Mouse (Mus musculus) fibroblast of lung, adult 2 months (primary cell): Measurements from ENCODE around the gene Mapk1.
A peak's percentile ranks its signal among the peaks of the same experiment; 100 is the strongest.
"Not testable (repeated sequence)": the region's sequence is repeated elsewhere in the genome, so short reads cannot be mapped to it uniquely, and the experiment has no call there.

Experiments used
- DNase-seq: peaks from one replicate; pipeline ENCODE4 v3.0.0-alpha.2; 2011; ENCODE audit warnings: low read depth

The Mapk1 gene

DNA sequence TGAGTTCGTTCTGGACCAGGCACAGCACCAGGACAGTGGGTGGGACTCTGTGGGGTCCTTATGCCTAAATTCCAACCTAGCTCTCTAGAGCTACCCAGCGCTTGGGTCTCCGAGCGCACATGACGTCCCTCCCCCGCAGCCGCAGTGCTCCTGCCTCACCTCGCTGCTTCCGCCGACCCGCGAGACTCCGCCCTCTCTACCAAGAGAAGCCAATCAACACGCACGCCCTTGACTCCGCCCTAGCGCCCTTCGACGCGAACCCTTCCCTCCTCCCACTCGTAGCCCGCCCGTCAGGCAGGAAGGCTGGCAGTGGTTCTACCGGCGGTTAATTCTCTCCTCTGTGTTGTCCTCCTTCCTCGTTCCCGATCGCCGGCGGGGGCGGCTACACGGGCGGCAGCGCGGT is at the start of gene Mapk1:
Gene Mapk1 (plus strand): TSS at position 252 of the 403 bp plus-strand sequence.
- peak; percentile 90 for DNase-seq

DNA sequence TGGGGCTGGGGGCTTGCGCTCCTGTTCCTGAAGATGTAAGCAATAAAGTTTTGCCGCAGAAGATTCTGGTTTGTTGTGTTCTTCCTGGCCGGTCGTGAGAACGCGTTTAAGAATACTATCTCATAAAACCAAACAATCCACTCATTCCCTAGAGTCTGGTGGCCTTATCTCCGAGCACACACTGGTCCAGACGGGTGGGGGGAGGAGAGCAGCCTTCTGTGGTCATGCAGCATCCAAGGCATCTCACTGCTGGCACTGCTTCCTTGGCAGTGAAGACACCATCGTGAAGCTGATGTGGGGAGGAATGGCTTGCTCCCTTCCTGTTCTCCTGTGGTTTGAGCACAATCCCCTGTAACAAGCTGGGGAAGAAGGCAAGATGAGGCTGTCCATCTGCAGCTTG is 43.6 kb upstream of the Mapk1 start:
- no peak for DNase-seq

DNA sequence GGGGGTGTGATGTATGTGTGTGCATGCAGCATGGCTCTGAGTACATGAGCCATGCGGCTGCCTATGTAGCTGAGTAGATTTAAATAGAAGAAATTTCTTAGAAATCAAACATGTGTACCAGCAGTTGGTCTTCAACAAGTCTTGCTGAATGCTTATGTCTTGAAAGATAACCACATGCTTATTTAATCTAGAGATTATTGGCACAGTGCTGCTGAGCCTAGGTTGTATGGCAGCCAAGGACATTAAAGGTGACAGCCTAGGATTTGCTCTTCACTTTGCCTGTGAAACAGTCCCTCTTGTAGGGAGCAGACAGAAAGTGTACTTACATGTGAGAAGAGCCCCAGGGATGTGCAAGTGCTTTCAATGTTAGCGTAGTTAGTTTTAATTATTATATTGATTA is 42.1 kb upstream of the Mapk1 start:
- DNase-seq, result no peak

DNA sequence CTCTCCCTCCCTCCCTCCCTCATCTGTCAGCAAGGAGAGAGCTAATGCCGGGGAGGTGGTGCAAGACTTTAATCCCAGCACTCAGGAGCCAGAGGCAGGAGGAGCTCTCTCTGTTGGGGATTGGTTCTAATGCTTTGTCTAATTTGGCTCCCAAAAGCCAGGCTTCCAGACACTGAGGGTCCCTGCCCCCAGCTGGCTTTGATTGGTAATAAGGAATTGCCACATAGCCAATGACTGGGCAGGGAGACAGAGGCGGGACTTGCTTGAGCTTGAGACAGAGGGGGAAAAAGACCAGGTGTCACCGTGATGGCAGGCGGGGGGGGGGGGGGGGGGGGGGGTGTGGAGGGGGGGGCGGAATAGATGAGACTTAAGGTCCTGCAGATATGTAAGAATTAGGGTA is 24.6 kb upstream of the Mapk1 start:
- DNase-seq, result no peak

DNA sequence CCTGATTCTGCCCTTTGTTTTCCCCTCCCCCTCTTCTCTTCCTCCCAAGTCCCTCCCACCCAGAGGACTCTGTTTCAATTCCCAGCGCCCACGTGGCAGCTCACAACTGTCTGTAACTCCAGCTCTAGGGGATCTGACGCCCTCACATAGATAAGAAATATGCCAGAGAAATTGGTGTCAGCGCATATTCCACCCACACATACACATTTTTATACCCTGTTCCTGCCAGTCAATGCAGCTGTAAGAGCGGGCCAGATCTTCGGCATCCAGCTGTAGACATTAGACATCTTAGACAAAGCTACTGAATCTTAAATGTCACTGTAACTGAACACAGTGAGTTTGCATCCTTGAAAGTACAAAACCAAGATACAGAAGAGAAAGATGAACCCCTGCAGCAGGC is 23.3 kb upstream of the Mapk1 start:
- no peak for DNase-seq

DNA sequence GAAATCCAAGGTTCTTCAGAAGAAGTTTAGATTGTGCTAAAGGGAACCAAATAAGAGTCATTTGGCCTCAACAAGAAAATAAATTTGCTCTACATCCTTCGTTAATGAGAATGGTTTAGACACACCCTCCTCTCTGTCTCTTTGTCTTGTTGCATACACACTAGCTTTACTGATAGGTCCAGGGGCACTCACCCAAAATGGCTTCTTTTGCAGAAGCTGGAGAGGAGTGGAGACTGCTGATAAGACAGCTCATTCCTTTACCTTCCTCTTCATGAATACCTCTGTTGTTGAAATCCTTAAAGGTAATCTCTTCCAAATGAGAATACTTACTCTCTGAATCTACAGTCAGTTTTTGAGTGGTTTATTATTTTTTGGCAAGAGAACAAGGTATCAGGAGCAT is 18.0 kb upstream of the Mapk1 start:
- no peak for DNase-seq

DNA sequence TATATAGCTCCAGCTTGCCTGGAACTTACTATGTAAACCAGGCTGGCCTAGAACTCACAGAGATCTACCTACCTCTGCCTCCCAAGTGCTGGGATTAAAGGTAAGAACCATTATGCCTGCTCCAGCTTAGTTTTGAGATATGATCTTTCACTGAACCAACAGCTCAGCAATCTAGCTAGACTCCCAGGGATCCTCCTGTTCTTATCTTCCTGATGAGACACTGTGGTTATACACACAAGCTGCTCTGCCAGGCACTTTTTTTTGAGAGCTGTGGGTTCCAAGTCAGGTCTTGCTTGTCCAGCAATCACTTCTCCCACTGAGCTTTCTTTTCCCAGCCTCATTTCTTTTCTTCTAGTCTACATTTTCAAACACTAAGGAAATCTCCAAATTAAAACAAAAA is 16.9 kb upstream of the Mapk1 start:
- no peak for DNase-seq

DNA sequence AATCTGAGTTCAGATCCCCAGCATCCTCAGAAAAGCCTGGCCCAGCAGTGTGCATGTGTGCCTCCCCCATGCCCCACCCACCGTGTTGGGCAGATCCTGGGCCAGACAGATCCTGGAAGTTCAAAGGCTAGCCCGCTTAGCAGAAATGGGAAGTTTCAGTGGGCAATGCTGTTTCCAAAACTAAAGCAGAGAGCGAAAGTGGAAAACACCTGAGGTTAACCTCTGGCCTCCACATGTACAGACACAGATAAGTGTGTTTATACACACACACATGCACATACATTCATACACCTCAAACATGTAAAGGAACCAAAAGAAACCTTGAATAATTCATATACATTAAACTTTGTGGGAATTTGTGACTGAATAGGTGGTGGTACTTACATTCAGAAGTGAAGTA is 5.1 kb upstream of the Mapk1 start:
- no peak for DNase-seq

DNA sequence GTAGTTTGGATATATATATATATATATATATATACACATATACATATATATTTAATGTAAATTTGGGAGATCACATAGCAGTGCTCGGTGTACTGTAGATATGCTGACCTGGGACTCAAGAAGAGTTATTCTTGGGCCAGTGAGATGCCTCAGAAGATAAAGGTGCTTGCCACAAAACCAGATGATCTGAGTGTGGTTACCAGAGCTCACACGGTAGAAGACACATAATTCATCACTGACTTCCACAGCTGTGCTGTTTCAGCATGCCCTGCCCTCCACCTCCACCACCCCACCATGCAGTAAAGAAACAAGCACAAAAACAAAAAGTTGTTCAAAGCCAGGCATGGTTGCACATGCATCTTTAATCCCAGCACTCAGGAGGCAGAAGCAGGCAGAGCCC is 4.4 kb upstream of the Mapk1 start:
- DNase-seq, result no peak

DNA sequence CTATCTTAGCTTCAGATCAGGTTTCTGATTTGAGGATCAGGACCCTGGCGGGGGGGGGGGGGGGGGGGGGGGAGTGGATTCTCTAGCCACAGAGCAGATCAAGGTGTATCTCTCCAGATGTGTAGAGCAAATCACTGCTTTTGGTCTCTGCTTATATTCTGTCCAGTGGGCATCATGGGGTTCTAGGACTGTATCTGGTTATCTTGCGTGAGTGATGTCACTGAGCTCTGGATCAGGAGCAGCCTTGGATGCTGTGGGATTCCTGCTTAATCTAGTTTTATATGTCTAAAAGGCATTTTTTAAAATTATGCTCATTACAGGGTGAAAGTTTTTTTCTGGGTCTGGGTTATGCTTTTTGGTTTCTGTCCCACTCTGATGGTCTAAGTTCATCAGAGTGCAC is 546 bp upstream of the Mapk1 start:
- no peak for DNase-seq

DNA sequence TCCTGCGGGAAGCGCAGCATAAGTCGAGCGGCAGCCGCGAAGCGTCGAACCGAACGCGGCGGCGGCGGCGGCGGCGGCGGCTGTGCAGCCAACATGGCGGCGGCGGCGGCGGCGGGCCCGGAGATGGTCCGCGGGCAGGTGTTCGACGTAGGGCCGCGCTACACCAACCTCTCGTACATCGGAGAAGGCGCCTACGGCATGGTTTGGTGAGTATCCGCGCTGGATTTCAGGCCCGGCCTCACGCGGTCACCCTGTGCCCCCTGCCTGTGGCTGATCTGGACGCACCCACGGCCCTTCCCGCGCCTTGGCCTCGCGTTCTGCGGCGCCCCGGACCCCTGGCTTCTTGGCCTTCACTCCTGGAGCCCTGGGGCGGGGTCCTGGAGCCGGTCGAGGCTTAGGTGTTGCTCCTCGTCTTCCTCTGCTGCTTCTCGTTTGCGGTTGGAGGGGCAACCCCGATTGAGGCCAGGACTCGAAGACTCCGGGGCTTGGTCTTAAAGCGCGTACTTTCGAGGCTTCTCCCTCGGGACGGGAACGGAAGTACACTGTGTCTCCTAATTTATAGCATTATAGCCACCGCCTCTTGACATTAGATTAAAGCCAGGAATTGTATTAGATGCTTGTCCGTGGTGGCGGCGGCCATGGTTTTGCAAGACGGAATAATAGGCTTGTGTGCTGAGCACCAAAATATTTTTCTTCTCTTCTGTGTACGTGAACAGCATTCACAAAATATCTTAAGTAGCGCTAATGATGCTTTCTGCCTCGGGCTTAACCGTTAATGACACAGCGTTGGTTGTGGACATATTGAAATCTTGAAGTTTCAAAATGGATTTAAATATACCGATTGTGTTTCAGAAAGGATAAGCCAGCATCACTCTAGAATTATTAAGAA is 596 bp downstream of the Mapk1 start:
- no peak for DNase-seq

DNA sequence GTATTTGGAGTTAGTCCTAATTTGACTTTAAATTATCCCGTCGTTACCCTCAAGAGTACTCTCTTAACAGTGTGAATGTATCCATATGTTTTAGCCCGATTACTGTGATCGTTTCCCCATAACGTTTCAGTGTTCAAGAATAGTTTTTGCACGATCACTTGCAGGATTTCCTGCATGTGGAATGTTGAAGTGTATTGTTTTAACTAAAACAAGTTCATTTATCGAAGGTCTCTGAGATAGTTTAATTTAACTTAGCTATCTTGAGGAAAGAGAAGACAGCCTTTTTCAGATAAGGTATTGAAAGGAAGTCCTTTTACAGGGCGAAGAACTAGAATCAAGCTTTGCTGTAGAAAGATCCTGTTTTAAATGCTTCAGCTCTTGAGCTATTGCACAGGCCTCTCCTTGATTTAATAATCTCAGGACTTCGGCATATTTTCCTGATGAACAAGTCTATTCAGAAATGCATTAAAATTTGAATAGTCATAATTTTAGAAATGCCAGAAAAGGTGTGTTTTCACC is 1.3 kb downstream of the Mapk1 start:
- DNase-seq, result no peak

DNA sequence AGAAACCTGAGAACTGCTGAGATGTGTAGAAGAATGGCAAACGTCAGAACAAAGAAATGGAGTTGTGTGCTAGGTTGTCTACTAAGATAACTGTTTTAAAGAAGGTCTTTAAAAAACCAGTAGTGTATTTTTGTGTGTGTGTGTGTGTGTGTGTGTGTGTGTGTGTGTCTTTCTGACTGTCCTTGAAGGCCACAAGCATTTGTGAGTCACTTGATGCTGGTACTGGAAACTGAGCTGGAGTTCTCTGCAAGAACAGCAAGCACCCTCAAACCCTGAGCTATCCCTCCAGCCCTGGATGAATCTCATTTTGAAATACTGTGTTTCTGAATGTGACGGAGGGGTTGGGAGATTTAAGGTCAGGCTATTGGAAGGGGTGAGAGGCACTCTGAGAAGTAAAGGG is 4.1 kb downstream of the Mapk1 start:
- no peak for DNase-seq

DNA sequence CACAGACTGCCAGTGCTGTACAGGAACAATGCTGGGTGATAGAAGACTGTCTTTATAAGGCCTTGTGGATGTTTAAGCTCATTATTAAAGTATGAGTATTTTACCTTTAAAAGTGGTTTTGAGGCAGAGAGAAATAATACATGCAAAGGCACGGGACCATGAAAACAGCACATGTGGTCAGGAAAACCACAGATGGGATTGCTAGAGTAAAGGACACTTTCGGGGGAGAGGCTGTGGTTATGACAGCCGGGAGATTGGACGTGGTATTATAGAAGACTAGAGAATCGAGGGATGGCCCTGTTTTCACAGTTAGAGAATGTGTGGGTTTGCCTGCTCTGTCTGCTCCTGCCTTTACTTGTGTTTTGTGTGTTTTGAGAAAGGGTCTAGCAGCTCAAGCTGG is 5.7 kb downstream of the Mapk1 start:
- DNase-seq, result no peak

DNA sequence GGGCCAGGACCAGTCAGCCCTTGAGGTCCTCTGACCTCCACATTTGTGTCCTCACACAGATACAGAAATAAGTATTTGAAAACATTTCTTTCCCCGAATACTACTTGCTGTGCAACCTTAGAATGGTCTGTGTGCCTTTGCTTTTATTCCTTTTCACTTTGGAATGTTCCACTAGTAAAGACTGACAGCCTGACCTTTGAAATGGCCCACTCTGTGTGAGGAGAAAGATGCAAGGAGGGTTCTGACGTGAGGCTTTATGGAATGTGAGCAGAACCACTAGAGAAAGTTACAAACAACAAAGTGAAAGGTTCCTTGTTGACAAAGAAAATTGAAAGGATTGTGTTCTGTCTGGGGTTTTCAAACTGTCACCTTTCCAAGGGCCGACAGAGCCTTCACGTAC is 6.8 kb downstream of the Mapk1 start:
- no peak for DNase-seq

DNA sequence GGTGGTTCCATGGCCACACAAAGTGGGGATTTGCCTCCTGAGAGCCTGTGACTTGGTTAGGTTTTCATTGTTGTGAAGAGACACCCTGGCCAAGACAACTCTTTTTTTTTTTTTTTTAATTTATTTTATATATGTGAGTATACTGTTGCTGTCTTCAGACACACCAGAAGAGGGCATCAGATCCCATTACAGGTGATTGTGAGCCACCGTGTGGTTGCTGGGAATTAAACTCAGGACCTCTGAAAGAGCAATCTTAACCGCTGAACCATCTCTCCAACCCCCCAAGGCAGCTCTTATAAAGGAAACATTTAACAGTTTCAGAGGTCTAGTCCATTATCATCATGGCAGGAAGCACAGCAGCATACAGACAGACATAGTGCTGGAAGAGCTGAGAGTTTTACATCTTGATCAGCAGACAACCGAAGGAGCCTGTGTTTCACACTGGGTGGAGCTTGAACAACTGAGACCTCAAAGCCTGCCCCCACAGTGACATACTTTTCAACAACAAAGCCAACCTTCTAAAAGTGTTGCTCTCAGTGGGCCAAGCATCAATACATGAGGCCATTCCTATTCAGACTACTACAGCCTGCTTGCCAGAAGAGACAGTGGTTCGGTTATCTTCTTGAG is 11.4 kb downstream of the Mapk1 start:
- no peak for DNase-seq

DNA sequence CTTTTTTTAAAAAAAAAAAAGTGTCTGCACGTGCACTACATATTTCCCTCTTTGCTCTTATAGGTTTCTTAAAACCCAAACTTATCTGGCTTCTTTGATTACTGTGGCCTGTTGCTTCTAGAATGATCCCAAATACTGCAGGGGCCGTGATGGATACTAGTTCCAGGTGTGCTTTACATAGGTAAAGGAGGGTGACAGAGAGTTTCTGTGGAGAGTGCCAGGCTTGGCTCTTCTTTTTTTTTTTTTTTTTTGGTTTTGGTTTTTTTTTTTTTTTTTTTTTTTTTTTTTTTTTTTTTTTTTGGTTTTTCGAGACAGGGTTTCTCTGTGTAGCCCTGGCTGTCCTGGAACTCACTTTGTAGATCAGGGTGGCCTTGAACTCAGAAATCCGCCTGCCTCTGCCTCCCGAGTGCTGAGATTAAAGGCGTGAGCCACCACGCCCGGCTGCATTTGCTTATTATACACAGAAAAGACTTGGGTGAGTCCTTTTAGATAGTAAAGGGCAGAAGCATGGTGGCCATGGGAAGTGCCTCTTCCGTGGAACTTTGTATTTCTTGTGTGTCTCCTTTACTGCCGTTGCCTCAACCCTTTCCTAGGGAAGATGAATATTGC is 13.0 kb downstream of the Mapk1 start:
- DNase-seq, result not testable (repeated sequence)

DNA sequence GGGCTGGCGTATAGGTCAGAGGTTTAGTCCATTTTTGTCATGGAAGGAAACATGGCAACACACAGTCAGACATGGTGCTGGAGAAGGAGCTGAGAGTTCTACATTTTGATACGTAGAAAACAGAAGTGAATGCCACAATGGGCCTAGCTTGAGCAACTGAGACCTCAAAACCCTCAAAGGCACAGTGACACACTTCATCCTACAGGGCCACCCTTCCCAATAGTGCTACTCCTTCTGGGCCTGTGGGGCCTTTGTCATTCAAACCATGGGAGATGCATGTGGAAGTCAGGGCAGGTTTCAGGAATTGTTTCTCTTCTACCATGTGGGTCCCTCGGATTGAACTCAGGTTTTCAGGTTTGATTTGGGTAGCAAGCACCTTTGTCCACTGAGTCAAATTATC is 17.9 kb downstream of the Mapk1 start:
- DNase-seq, result no peak

DNA sequence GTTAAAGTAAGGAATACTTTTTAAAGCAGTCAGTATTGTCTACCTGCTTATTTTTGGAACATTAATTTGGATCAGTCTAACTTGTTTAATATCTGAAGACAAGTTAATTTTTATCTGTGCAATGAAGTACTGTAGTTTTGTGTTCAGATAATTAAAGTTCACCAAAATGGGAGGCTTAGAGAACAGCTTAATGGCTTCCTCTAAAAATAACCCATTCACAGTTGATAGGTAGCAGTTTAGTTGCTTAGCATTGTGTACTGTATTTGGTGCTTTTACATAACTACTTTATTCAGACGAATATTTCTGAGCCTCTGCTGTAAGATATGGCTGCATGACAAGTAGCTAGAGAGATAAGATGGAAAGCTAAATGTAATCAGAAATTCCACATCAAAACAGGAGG is 23.9 kb downstream of the Mapk1 start:
- DNase-seq, result no peak

DNA sequence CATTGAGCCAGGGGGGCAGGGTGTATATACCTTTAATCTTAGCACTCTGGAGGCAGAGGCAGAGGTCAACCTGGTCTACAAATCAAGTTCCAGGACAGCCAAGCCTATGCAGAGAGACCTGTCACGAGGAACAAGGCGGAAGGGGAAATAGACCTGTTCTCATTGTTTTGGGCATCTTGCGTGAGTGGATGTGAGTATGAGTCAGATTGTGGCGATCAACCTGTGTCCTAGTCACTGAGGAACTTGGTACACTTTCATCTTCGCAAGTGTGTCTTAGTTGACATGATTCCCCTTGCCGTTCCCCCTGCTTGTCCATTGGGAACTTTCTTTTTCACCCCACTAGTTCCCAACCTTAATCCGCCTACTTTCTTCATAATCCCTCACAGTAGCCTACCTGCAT is 26.9 kb downstream of the Mapk1 start:
- no peak for DNase-seq

DNA sequence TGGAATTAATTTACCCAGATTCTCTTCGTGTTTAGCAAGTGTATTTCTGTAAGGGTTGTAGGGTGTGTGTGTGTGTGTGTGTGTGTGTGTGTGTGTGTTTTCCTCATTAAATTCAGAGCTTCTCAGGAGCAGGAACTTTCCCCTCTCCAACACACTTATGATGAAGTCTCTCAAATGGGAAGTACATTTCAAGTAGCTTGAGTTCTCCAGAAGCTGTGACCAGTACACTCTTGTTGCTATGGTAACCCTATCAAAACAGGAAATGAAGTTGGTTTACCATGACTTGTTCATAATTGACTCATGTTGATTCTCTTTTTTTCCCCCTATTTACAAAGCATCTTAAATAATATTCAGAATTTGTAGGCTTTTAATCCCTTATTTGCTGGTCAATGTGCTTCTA is 29.4 kb downstream of the Mapk1 start:
- DNase-seq, result no peak

DNA sequence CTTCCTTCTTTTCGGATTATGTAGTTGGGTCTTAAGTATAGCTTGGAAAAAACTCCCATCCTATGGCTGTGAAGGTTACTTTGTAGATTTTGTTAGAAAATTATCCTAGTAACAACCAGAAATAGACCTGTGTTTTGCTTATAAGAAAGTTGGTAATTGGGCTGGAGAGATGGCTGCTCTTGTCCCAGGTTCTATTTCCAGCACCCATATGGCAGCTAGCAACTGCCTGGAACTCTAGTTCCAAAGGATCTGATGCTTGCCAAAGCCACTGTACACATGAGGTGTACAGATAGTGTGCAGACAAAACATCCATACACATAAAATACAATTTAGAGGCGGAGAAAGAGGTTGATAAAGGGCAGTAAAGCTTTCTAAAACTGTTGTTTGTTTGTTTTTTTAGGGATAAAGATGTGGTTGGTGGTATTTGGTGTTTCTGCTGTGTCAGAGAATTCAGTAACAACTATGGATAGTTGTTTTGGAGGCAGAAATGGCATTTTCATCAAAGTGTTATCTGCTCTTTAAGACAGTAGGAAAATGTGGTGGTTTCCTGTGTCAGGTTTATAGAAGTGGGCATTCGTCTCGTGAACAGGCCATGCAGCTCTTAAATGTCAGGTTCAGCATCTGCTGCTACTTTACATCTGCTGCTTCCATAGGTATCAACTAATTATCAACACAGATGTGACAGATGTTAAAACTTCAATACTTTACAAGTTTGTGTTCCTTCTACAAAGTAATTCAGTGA is 32.1 kb downstream of the Mapk1 start:
- DNase-seq, result no peak

DNA sequence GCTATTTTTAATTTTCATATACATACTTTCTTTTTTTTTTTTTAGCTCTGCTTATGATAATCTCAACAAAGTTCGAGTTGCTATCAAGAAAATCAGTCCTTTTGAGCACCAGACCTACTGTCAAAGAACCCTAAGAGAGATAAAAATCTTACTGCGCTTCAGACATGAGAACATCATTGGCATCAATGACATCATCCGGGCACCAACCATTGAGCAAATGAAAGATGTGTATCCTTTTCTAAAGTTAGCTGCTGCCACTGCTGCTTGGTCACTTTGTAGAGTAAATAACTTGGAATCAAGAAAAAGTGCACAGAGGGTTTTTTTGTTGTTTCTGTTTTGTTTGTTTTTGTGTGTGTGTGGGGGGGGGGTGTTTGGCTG is 32.7 kb downstream of the Mapk1 start:
- DNase-seq, result no peak
